Mouse (Mus musculus): ENCODE measurements around the gene Fnbp1. TPM values are rescaled to one million over a fixed set of nuclear protein-coding genes. Genes with fewer than 3 reads are reported as not detected.

Gene Fnbp1
- polyA plus RNA-seq, 1 experiment from 2014 or later, result 23.2 TPM

DNA sequence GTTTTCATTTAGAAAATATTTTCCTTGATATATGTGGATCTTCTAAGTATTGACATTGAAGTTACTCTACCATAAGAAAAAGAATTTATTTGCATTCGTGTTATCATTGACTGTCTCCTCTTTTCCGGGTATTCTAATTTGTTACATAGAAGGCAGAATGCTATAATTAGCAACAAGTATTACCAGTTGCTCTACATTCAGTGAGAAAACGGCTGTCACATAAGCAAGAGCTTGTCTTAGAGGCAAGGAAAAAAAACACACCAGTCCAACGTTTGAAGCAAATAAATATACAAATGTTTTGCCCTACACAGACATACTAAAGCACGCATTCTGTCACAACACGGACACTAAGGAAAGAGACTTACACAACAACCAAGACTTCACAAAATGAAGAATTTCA lies 30.1 kb downstream of the Fnbp1 start:
- H3K9ac ChIP-seq (replicated peaks; ENCODE audit: low read depth, low read length), result no peak overlapping the region
- H3K9me3 ChIP-seq (ENCODE audit: control insufficient read depth, low read length), result no peaks in the 10 kb centered on the region
- no peaks in the 10 kb centered on the region for H3K27me3 ChIP-seq (replicated peaks; ENCODE audit: control insufficient read depth, insufficient read depth, low read length)
- peaks cover 15% of the 10 kb centered on the region for H3K4me1 ChIP-seq (replicated peaks; ENCODE audit: control insufficient read depth, insufficient read depth, low read length)
- H3K36me3 ChIP-seq (ENCODE audit: control insufficient read depth, insufficient read depth), result no peaks in the 10 kb centered on the region
- H3K4me2 ChIP-seq (ENCODE audit: low read length), result no peak overlapping the region
- WGBS, result 66% methylated on average over 6 of the region's 6 CpGs
- no peak overlapping the region for H3K27ac ChIP-seq (ENCODE audit: low read length)
- no peak overlapping the region for H3K4me3 ChIP-seq (replicated peaks; ENCODE audit: low read length)
- no peak for ATAC-seq

- no peak for ATAC-seq
- H3K27ac ChIP-seq (ENCODE audit: low read length), result no peak overlapping the region
- no peaks in the 10 kb centered on the region for H3K9me3 ChIP-seq (ENCODE audit: control insufficient read depth, low read length)
- no peak overlapping the region for H3K9ac ChIP-seq (replicated peaks; ENCODE audit: low read depth, low read length)
- no peaks in the 10 kb centered on the region for H3K27me3 ChIP-seq (replicated peaks; ENCODE audit: control insufficient read depth, insufficient read depth, low read length)
- WGBS, result 81% methylated on average over 12 of the region's 12 CpGs
- H3K4me3 ChIP-seq (replicated peaks; ENCODE audit: low read length), result no peak overlapping the region
- no peak overlapping the region for H3K4me2 ChIP-seq (ENCODE audit: low read length)
- H3K4me1 ChIP-seq (replicated peaks; ENCODE audit: control insufficient read depth, insufficient read depth, low read length), result peaks cover 20% of the 10 kb centered on the region
- no peaks in the 10 kb centered on the region for H3K36me3 ChIP-seq (ENCODE audit: control insufficient read depth, insufficient read depth)
These were observed 31.8 kb downstream of the Fnbp1 start for GRCm38 (mm10) chr2:31109960-31110548.

GRCm38 (mm10) chr2:31108186-31108585 lies 33.6 kb downstream of the Fnbp1 start:
- no peak for ATAC-seq
- peaks cover 20% of the 10 kb centered on the region for H3K4me1 ChIP-seq (replicated peaks; ENCODE audit: control insufficient read depth, insufficient read depth, low read length)
- H3K4me2 ChIP-seq (ENCODE audit: low read length), result no peak overlapping the region
- no peak overlapping the region for H3K4me3 ChIP-seq (replicated peaks; ENCODE audit: low read length)
- no peak overlapping the region for H3K9ac ChIP-seq (replicated peaks; ENCODE audit: low read depth, low read length)
- 87% methylated on average over 6 of the region's 6 CpGs for WGBS
- no peaks in the 10 kb centered on the region for H3K9me3 ChIP-seq (ENCODE audit: control insufficient read depth, low read length)
- no peak overlapping the region for H3K27ac ChIP-seq (ENCODE audit: low read length)
- H3K27me3 ChIP-seq (replicated peaks; ENCODE audit: control insufficient read depth, insufficient read depth, low read length), result no peaks in the 10 kb centered on the region
- H3K36me3 ChIP-seq (ENCODE audit: control insufficient read depth, insufficient read depth), result no peaks in the 10 kb centered on the region

DNA sequence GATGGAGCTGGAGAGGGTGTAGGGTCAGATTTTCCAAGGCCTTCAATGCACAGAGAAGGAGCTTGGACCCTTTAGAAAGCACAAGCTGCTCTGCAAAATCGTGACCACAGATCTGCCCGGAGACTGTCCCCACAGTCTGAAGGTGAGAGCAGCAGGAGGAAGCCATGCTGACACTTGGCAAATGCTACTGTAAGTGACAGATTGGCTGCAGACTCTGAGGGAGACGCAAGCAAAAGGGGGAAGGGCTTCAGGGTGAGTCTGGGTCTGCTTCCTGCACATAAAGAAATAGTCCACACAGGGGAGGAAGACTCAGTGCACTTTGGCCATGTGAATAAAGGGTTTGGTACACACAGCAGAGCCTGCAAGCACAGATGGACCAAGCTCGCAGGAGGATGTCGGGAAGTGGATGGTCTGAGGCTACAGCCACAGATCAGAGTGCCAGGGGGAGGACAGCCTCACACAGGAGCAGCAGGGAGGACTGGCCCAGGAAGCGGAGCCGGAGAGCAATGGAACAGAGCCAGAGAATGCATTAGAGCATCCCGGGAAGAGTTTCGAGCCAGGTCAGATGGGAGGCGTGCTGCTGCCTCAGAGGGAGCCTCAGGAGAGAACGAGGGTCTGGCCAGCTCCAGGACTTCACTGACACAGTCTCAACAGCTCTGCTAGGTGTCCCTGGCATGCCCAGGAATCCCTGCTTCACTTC lies 35.0 kb downstream of the Fnbp1 start:
- Histone ChIP-seq H3K4me1 (replicated peaks; ENCODE audit: control insufficient read depth, insufficient read depth, low read length) (peaks cover 16% of the 10 kb centered on the region), H3K27ac (ENCODE audit: low read length) (peak overlapping the region; percentile 3), H3K9ac (replicated peaks; ENCODE audit: low read depth, low read length) (peak overlapping the region; percentile 0; the same call in 1 of the 2 replicates), H3K9me3 (ENCODE audit: control insufficient read depth, low read length) (no peaks in the 10 kb centered on the region), H3K36me3 (ENCODE audit: control insufficient read depth, insufficient read depth) (no peaks in the 10 kb centered on the region), H3K27me3 (replicated peaks; ENCODE audit: control insufficient read depth, insufficient read depth, low read length) (no peaks in the 10 kb centered on the region), H3K4me3 (replicated peaks; ENCODE audit: low read length) (no peak overlapping the region), H3K4me2 (ENCODE audit: low read length) (peak overlapping the region; percentile 3)
- peak; percentile 75 for ATAC-seq
- 30% methylated on average over 11 of the region's 11 CpGs for WGBS

GRCm38 (mm10) chr2:31106004-31106403 lies 35.8 kb downstream of the Fnbp1 start:
- H3K27ac ChIP-seq (ENCODE audit: low read length), result no peak overlapping the region
- no peak overlapping the region for H3K4me2 ChIP-seq (ENCODE audit: low read length)
- no peaks in the 10 kb centered on the region for H3K9me3 ChIP-seq (ENCODE audit: control insufficient read depth, low read length)
- peaks cover 13% of the 10 kb centered on the region for H3K4me1 ChIP-seq (replicated peaks; ENCODE audit: control insufficient read depth, insufficient read depth, low read length)
- ATAC-seq, result no peak
- no peaks in the 10 kb centered on the region for H3K27me3 ChIP-seq (replicated peaks; ENCODE audit: control insufficient read depth, insufficient read depth, low read length)
- no peak overlapping the region for H3K9ac ChIP-seq (replicated peaks; ENCODE audit: low read depth, low read length)
- H3K36me3 ChIP-seq (ENCODE audit: control insufficient read depth, insufficient read depth), result no peaks in the 10 kb centered on the region
- no peak overlapping the region for H3K4me3 ChIP-seq (replicated peaks; ENCODE audit: low read length)
- 94% methylated on average over 3 of the region's 3 CpGs for WGBS

DNA sequence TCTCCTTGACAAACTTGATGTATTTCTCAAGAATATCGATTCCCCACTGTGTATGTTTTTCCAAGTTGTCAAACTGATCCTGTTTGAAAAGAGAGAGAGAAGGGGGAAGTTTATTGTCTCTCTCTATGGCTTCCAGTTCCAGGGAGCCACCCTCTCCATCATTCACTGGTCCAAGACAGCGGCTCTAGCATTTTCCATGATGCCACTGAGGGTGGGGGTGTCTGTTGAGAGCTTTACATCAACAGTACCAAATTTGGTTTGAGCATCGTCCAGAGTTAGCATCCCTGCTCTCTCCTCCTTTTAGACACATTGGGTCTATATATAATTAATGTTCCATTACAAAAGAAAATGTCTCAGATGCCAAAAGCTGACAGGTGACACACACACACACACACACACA lies 36.5 kb downstream of the Fnbp1 start:
- 75% methylated on average over 3 of the region's 3 CpGs for WGBS
- no peaks in the 10 kb centered on the region for H3K9me3 ChIP-seq (ENCODE audit: control insufficient read depth, low read length)
- H3K4me2 ChIP-seq (ENCODE audit: low read length), result no peak overlapping the region
- H3K36me3 ChIP-seq (ENCODE audit: control insufficient read depth, insufficient read depth), result no peaks in the 10 kb centered on the region
- no peak overlapping the region for H3K4me3 ChIP-seq (replicated peaks; ENCODE audit: low read length)
- peaks cover 13% of the 10 kb centered on the region for H3K4me1 ChIP-seq (replicated peaks; ENCODE audit: control insufficient read depth, insufficient read depth, low read length)
- H3K27me3 ChIP-seq (replicated peaks; ENCODE audit: control insufficient read depth, insufficient read depth, low read length), result no peaks in the 10 kb centered on the region
- H3K9ac ChIP-seq (replicated peaks; ENCODE audit: low read depth, low read length), result no peak overlapping the region
- no peak for ATAC-seq
- no peak overlapping the region for H3K27ac ChIP-seq (ENCODE audit: low read length)

GRCm38 (mm10) chr2:31103321-31103720 lies 38.5 kb downstream of the Fnbp1 start:
- Histone ChIP-seq H3K27ac (ENCODE audit: low read length) (no peak overlapping the region), H3K27me3 (replicated peaks; ENCODE audit: control insufficient read depth, insufficient read depth, low read length) (no peaks in the 10 kb centered on the region), H3K9me3 (ENCODE audit: control insufficient read depth, low read length) (no peaks in the 10 kb centered on the region), H3K4me3 (replicated peaks; ENCODE audit: low read length) (no peak overlapping the region), H3K4me2 (ENCODE audit: low read length) (no peak overlapping the region), H3K9ac (replicated peaks; ENCODE audit: low read depth, low read length) (no peak overlapping the region), H3K4me1 (replicated peaks; ENCODE audit: control insufficient read depth, insufficient read depth, low read length) (peaks cover 13% of the 10 kb centered on the region), H3K36me3 (ENCODE audit: control insufficient read depth, insufficient read depth) (no peaks in the 10 kb centered on the region)
- WGBS, result 76% methylated on average over 8 of the region's 8 CpGs
- ATAC-seq, result no peak

- H3K27ac ChIP-seq (ENCODE audit: low read length), result no peak overlapping the region
- no peak overlapping the region for H3K9ac ChIP-seq (replicated peaks; ENCODE audit: low read depth, low read length)
- peaks cover under 1% of the 10 kb centered on the region; the same call in 1 of the 2 replicates for H3K4me1 ChIP-seq (replicated peaks; ENCODE audit: control insufficient read depth, insufficient read depth, low read length)
- no peaks in the 10 kb centered on the region for H3K27me3 ChIP-seq (replicated peaks; ENCODE audit: control insufficient read depth, insufficient read depth, low read length)
- ATAC-seq, result no peak
- 93% methylated on average over 3 of the region's 3 CpGs for WGBS
- no peak overlapping the region for H3K4me2 ChIP-seq (ENCODE audit: low read length)
- H3K4me3 ChIP-seq (replicated peaks; ENCODE audit: low read length), result no peak overlapping the region
- H3K36me3 ChIP-seq (ENCODE audit: control insufficient read depth, insufficient read depth), result no peaks in the 10 kb centered on the region
- H3K9me3 ChIP-seq (ENCODE audit: control insufficient read depth, low read length), result no peaks in the 10 kb centered on the region
These were observed 40.5 kb downstream of the Fnbp1 start for GRCm38 (mm10) chr2:31101285-31101684.

GRCm38 (mm10) chr2:31099079-31099478 lies 42.7 kb downstream of the Fnbp1 start:
- no peaks in the 10 kb centered on the region for H3K36me3 ChIP-seq (ENCODE audit: control insufficient read depth, insufficient read depth)
- no peak overlapping the region for H3K27ac ChIP-seq (ENCODE audit: low read length)
- no peak overlapping the region for H3K4me2 ChIP-seq (ENCODE audit: low read length)
- 79% methylated on average over 8 of the region's 8 CpGs for WGBS
- ATAC-seq, result no peak
- no peaks in the 10 kb centered on the region for H3K9me3 ChIP-seq (ENCODE audit: control insufficient read depth, low read length)
- H3K4me3 ChIP-seq (replicated peaks; ENCODE audit: low read length), result no peak overlapping the region
- H3K9ac ChIP-seq (replicated peaks; ENCODE audit: low read depth, low read length), result no peak overlapping the region
- no peaks in the 10 kb centered on the region for H3K4me1 ChIP-seq (replicated peaks; ENCODE audit: control insufficient read depth, insufficient read depth, low read length)
- no peaks in the 10 kb centered on the region for H3K27me3 ChIP-seq (replicated peaks; ENCODE audit: control insufficient read depth, insufficient read depth, low read length)

Data from forebrain, embryonic 16.5 days (tissue).